Comparison of ENCODE assay signal across 18 mouse cellular contexts in the genomic region with DNA sequence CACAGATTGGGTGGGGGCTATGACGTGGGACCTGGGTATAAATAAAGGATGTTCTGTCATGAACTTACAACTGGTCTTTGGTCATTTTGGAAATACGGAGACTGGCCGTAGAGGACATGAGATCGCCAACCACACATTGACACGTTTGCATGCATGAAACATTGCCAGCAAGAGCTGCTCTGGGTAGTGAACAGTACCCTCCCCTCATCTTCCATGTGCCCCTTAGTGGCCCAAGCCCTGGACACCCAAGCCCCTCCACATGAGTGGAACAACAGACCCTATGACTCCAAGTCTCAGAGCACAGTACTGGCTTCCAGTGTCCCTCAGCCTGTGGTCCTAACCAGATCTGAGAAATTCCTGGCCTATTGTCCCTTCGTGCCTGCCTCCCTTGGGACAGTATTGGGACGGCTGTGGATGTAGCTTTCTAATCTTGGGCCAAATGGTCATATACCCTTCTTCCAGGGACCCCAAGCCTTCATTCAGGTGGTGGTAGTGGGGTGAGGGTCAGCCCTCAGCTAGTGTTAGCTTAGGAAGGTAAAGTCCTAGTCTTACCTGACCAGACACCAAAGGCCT. TPM values are rescaled to one million over a fixed set of nuclear protein-coding genes. Genes with fewer than 3 reads are reported as not detected.
A peak's percentile ranks its signal among the peaks of the same experiment; 100 is the strongest.
DNase-seq lines count a peak whose midpoint lies in the region; ATAC-seq lines count a peak whose summit lies in the region.
"Had no signal": no experiment of that assay in that cellular context is flagged by ENCODE, and none has a peak within 500 bp of the region (broad histone marks: within the 10 kb centered on the region; RNA-seq: fewer than 3 reads in every experiment).

No protein-coding gene starts in this region.

- H3K27me3 ChIP-seq in hindbrain, embryonic 12.5 days: peaks cover 16% of the 10 kb centered on the region
- H3K27me3 ChIP-seq in hindbrain, embryonic 11.5 days (ENCODE audit: control insufficient read depth, insufficient read depth, low read length): 0 out of 2 replicates have a peak, but pooled peaks cover 6% of the 10 kb centered on the region
- no peaks in the 10 kb centered on the region for H3K27me3 ChIP-seq in midbrain, embryonic 14.5 days (ENCODE audit: control insufficient read depth, insufficient read depth, low read length)
- H3K27me3 ChIP-seq in midbrain, embryonic 13.5 days: peaks cover 6% of the 10 kb centered on the region; the same call in 1 of the 2 replicates
- H3K27me3 ChIP-seq: Patski had no signal

- no peak overlapping the region for H3K9ac ChIP-seq in hindbrain, embryonic 12.5 days
- H3K9ac ChIP-seq in hindbrain, embryonic 11.5 days (ENCODE audit: low read depth, low read length): no peak overlapping the region
- H3K9ac ChIP-seq in midbrain, embryonic 14.5 days (replicated peaks; ENCODE audit: low read length): no peak overlapping the region
- H3K9ac ChIP-seq in midbrain, embryonic 13.5 days (replicated peaks): no peak overlapping the region
- H3K9ac ChIP-seq: embryonic facial prominence, embryonic 12.5 days; heart, embryonic 13.5 days had no signal

- ATAC-seq in hindbrain, embryonic 12.5 days (ENCODE audit: low FRiP score): no peak
- ATAC-seq in hindbrain, embryonic 11.5 days (ENCODE audit: low FRiP score): no peak
- ATAC-seq in midbrain, embryonic 14.5 days (ENCODE audit: low FRiP score, low TSS enrichment): no peak
- ATAC-seq in midbrain, embryonic 13.5 days: no peak
- ATAC-seq: activated CD4-positive, CD25-positive, alpha-beta regulatory T cell, adult 4 months; intestine, postnatal 0 days; Patski had no signal

- intact Hi-C loops in left cerebral cortex, postnatal 4 days (cut with DNase I): loop anchor here (5.0 to 10.0 kb wide), 2 partner anchors 100 to 443 kb away; no protein-coding TSS in a partner anchor

- H3K9me3 ChIP-seq in hindbrain, embryonic 12.5 days (replicated peaks): no peaks in the 10 kb centered on the region
- no peaks in the 10 kb centered on the region for H3K9me3 ChIP-seq in hindbrain, embryonic 11.5 days (ENCODE audit: control insufficient read depth, low read length)
- no peaks in the 10 kb centered on the region for H3K9me3 ChIP-seq in midbrain, embryonic 14.5 days (ENCODE audit: control insufficient read depth, low read length)
- H3K9me3 ChIP-seq in midbrain, embryonic 13.5 days: no peaks in the 10 kb centered on the region
- H3K9me3 ChIP-seq: embryonic facial prominence, embryonic 12.5 days; heart, embryonic 13.5 days; midbrain, embryonic 10.5 days had no signal

- peak; percentile 41 for DNase-seq in cerebellum, adult 9-11 months
- DNase-seq in cerebellum, postnatal 4 days (ENCODE audit: low spot score in 2 of 2): no peak
- no peak for DNase-seq in hindbrain, embryonic 11.5 days (ENCODE audit: low spot score)
- DNase-seq in midbrain, embryonic 14.5 days: no peak
- no peak for DNase-seq in urinary bladder, postnatal 4 days (ENCODE audit: low spot score in 2 of 2)
- no peak for DNase-seq in left cerebral cortex, postnatal 4 days
- DNase-seq: heart, postnatal 4 days; liver; lung, postnatal 36 days; thymus, postnatal 4 days had no signal

- H3K4me1 ChIP-seq in hindbrain, embryonic 12.5 days: peaks cover 16% of the 10 kb centered on the region
- no peaks in the 10 kb centered on the region for H3K4me1 ChIP-seq in hindbrain, embryonic 11.5 days (replicated peaks; ENCODE audit: control insufficient read depth, insufficient read depth, low read length)
- H3K4me1 ChIP-seq in midbrain, embryonic 14.5 days (ENCODE audit: control insufficient read depth, insufficient read depth, low read length): no peaks in the 10 kb centered on the region
- H3K4me1 ChIP-seq in midbrain, embryonic 13.5 days (replicated peaks): peaks cover 12% of the 10 kb centered on the region

- H3K27ac ChIP-seq in hindbrain, embryonic 12.5 days: 0 out of 2 replicates have a peak overlapping the region, but pooled peaks have one; percentile 17
- H3K27ac ChIP-seq in hindbrain, embryonic 11.5 days (ENCODE audit: low read depth, low read length): no peak overlapping the region
- H3K27ac ChIP-seq in midbrain, embryonic 14.5 days (replicated peaks; ENCODE audit: low read depth, low read length): 0 out of 2 replicates have a peak overlapping the region, but pooled peaks have one; percentile 3
- H3K27ac ChIP-seq in midbrain, embryonic 13.5 days: no peak overlapping the region
- H3K27ac ChIP-seq: embryonic facial prominence, embryonic 12.5 days; heart, embryonic 13.5 days; midbrain, embryonic 10.5 days had no signal

- WGBS in hindbrain, embryonic 12.5 days: 85% methylated on average over 7 of the region's 7 CpGs
- WGBS in hindbrain, embryonic 11.5 days: 86% methylated on average over 7 of the region's 7 CpGs
- 90% methylated on average over 7 of the region's 7 CpGs for WGBS in midbrain, embryonic 14.5 days
- WGBS in midbrain, embryonic 13.5 days: 88% methylated on average over 7 of the region's 7 CpGs

- peaks cover 45% of the 10 kb centered on the region for H3K36me3 ChIP-seq in hindbrain, embryonic 12.5 days
- no peaks in the 10 kb centered on the region for H3K36me3 ChIP-seq in hindbrain, embryonic 11.5 days (ENCODE audit: control insufficient read depth, insufficient read depth, low read length)
- peaks cover 49% of the 10 kb centered on the region for H3K36me3 ChIP-seq in midbrain, embryonic 14.5 days (ENCODE audit: control insufficient read depth, insufficient read depth, low read length)
- H3K36me3 ChIP-seq in midbrain, embryonic 13.5 days: peaks cover 49% of the 10 kb centered on the region
- H3K36me3 ChIP-seq: midbrain, embryonic 10.5 days had no signal

- H3K4me3 ChIP-seq in hindbrain, embryonic 12.5 days: no peak overlapping the region
- no peak overlapping the region for H3K4me3 ChIP-seq in hindbrain, embryonic 11.5 days (ENCODE audit: low read depth, low read length)
- H3K4me3 ChIP-seq in midbrain, embryonic 14.5 days (replicated peaks; ENCODE audit: low read depth, low read length): no peak overlapping the region
- H3K4me3 ChIP-seq in midbrain, embryonic 13.5 days (replicated peaks): no peak overlapping the region
- H3K4me3 ChIP-seq: embryonic facial prominence, embryonic 12.5 days; heart, embryonic 13.5 days; midbrain, embryonic 10.5 days had no signal

- H3K4me2 ChIP-seq in hindbrain, embryonic 12.5 days (replicated peaks): no peak overlapping the region
- H3K4me2 ChIP-seq in hindbrain, embryonic 11.5 days (replicated peaks; ENCODE audit: low read depth, low read length): no peak overlapping the region
- H3K4me2 ChIP-seq in midbrain, embryonic 14.5 days (ENCODE audit: low read length): no peak overlapping the region
- H3K4me2 ChIP-seq in midbrain, embryonic 13.5 days (replicated peaks): no peak overlapping the region
- H3K4me2 ChIP-seq: embryonic facial prominence, embryonic 12.5 days; heart, embryonic 13.5 days had no signal

RNA-seq across cellular contexts. Expression of gene Ppara, which starts 27.2 kb away (rescaled TPM):
- 1.0 and 1.1 TPM in 2 replicates for polyA plus RNA-seq in hindbrain, embryonic 12.5 days (2016; fragmentation: Nextera tagmentation; extraction: Ambion mirVana)
- 0.49 and 1.5 TPM in 2 replicates for polyA plus RNA-seq in hindbrain, embryonic 11.5 days (2014; fragmentation: Nextera tagmentation; extraction: Ambion mirVana)
- polyA plus RNA-seq in midbrain, embryonic 14.5 days (2014; fragmentation: Nextera tagmentation; extraction: Ambion mirVana): 0.89 and 1.2 TPM in 2 replicates
- 0.54 and 0.96 TPM in 2 replicates for polyA plus RNA-seq in midbrain, embryonic 13.5 days (2015; fragmentation: Nextera tagmentation; extraction: Ambion mirVana)
- 1 to 10 TPM; 1.0 to 1.8 TPM for total RNA-seq in left cerebral cortex, postnatal 4 days (2021)

Comparison
In these comparisons a context has a peak if more than half of its experiments do, and no peak if none do; other contexts are left out.
1. H3K27ac ChIP-seq: peak in hindbrain, embryonic 12.5 days (single experiment) and midbrain, embryonic 14.5 days (single experiment); none in hindbrain, embryonic 11.5 days (single experiment) and midbrain, embryonic 13.5 days (single experiment).